Mouse (Mus musculus): ENCODE data around the gene Fap. TPM values are rescaled to one million over a fixed set of nuclear protein-coding genes. Genes with fewer than 3 reads are reported as not detected.

Gene Fap
- polyA plus RNA-seq, 1 experiment from 2014 or later: 1.9 TPM

GRCm38 (mm10) chr2:62495407-62495806, 78.5 kb downstream of the Fap start:
- Histone ChIP-seq H3K9ac (no peak overlapping the region), H3K36me3 (no peaks in the 10 kb centered on the region), H3K4me3 (no peak overlapping the region), H3K9me3 (no peaks in the 10 kb centered on the region), H3K27ac (replicated peaks) (no peak overlapping the region), H3K4me2 (no peak overlapping the region), H3K4me1 (no peaks in the 10 kb centered on the region), H3K27me3 (replicated peaks) (no peaks in the 10 kb centered on the region)
- no peak for ATAC-seq (ENCODE audit: extremely low read depth, insufficient number of reproducible peaks, low FRiP score, low TSS enrichment)
- WGBS: 47% methylated on average over 4 of the region's 4 CpGs

- H3K4me1 ChIP-seq: no peaks in the 10 kb centered on the region
- no peaks in the 10 kb centered on the region for H3K36me3 ChIP-seq
- H3K9ac ChIP-seq: no peak overlapping the region
- H3K9me3 ChIP-seq: no peaks in the 10 kb centered on the region
- H3K27ac ChIP-seq (replicated peaks): no peak overlapping the region
- H3K4me2 ChIP-seq: no peak overlapping the region
- H3K27me3 ChIP-seq (replicated peaks): no peaks in the 10 kb centered on the region
- no peak overlapping the region for H3K4me3 ChIP-seq
- no peak for ATAC-seq (ENCODE audit: extremely low read depth, insufficient number of reproducible peaks, low FRiP score, low TSS enrichment)
- WGBS: 79% methylated on average over 6 of the region's 6 CpGs
These were observed 84.0 kb downstream of the Fap start for GRCm38 (mm10) chr2:62489832-62490231.

- 75% methylated on average over 3 of the region's 3 CpGs for WGBS
- no peak overlapping the region for H3K27ac ChIP-seq (replicated peaks)
- no peaks in the 10 kb centered on the region for H3K4me1 ChIP-seq
- H3K4me3 ChIP-seq: no peak overlapping the region
- H3K4me2 ChIP-seq: no peak overlapping the region
- ATAC-seq (ENCODE audit: extremely low read depth, insufficient number of reproducible peaks, low FRiP score, low TSS enrichment): no peak
- no peak overlapping the region for H3K9ac ChIP-seq
- no peaks in the 10 kb centered on the region for H3K36me3 ChIP-seq
- no peaks in the 10 kb centered on the region for H3K27me3 ChIP-seq (replicated peaks)
- no peaks in the 10 kb centered on the region for H3K9me3 ChIP-seq
These were observed 89.0 kb downstream of the Fap start for GRCm38 (mm10) chr2:62484906-62485305.

GRCm38 (mm10) chr2:62483550-62483949, 90.3 kb downstream of the Fap start, which contains the start of gene Gcg:
TSS of gene Gcg (minus strand) at chr2:62483650.
- Histone ChIP-seq H3K4me1 (no peaks in the 10 kb centered on the region), H3K27me3 (replicated peaks) (no peaks in the 10 kb centered on the region), H3K27ac (replicated peaks) (no peak within 1 kb of the TSS), H3K9ac (no peak within 1 kb of the TSS), H3K4me3 (no peak within 1 kb of the TSS), H3K9me3 (no peaks in the 10 kb centered on the region), H3K4me2 (no peak within 1 kb of the TSS), H3K36me3 (no peaks in the 10 kb centered on the region)
- 86% methylated on average over 9 of the region's 9 CpGs for WGBS
- no peak for ATAC-seq (ENCODE audit: extremely low read depth, insufficient number of reproducible peaks, low FRiP score, low TSS enrichment)

- Histone ChIP-seq H3K27ac (replicated peaks) (no peak overlapping the region), H3K4me3 (no peak overlapping the region), H3K27me3 (replicated peaks) (no peaks in the 10 kb centered on the region), H3K36me3 (no peaks in the 10 kb centered on the region), H3K4me1 (no peaks in the 10 kb centered on the region), H3K4me2 (no peak overlapping the region), H3K9me3 (no peaks in the 10 kb centered on the region), H3K9ac (no peak overlapping the region)
- WGBS: 65% methylated on average over 9 of the region's 9 CpGs
- ATAC-seq (ENCODE audit: extremely low read depth, insufficient number of reproducible peaks, low FRiP score, low TSS enrichment): no peak
These were observed 93.3 kb downstream of the Fap start for GRCm38 (mm10) chr2:62480285-62481198.

- no peak for ATAC-seq (ENCODE audit: extremely low read depth, insufficient number of reproducible peaks, low FRiP score, low TSS enrichment)
- WGBS: 72% methylated on average over 9 of the region's 9 CpGs
- Histone ChIP-seq H3K9me3 (no peaks in the 10 kb centered on the region), H3K9ac (no peak overlapping the region), H3K4me2 (0 out of 2 replicates have a peak overlapping the region, but pooled peaks have one; percentile 2), H3K27ac (replicated peaks) (no peak overlapping the region), H3K4me3 (no peak overlapping the region), H3K27me3 (replicated peaks) (no peaks in the 10 kb centered on the region), H3K36me3 (no peaks in the 10 kb centered on the region), H3K4me1 (no peaks in the 10 kb centered on the region)
These were observed 104.3 kb downstream of the Fap start for GRCm38 (mm10) chr2:62469551-62469950.

- Histone ChIP-seq H3K9me3 (no peaks in the 10 kb centered on the region), H3K4me2 (no peak overlapping the region), H3K27me3 (replicated peaks) (peaks cover 7% of the 10 kb centered on the region; the same call in 1 of the 2 replicates), H3K9ac (no peak overlapping the region), H3K4me1 (no peaks in the 10 kb centered on the region), H3K27ac (replicated peaks) (no peak overlapping the region), H3K36me3 (no peaks in the 10 kb centered on the region), H3K4me3 (no peak overlapping the region)
- ATAC-seq (ENCODE audit: extremely low read depth, insufficient number of reproducible peaks, low FRiP score, low TSS enrichment): no peak
- 66% methylated on average over 2 of the region's 2 CpGs for WGBS
These were observed 110.6 kb downstream of the Fap start for GRCm38 (mm10) chr2:62463287-62463686.

GRCm38 (mm10) chr2:62462174-62462573, 111.7 kb downstream of the Fap start:
- Histone ChIP-seq H3K4me1 (no peaks in the 10 kb centered on the region), H3K27me3 (replicated peaks) (peaks cover 7% of the 10 kb centered on the region; the same call in 1 of the 2 replicates), H3K27ac (replicated peaks) (no peak overlapping the region), H3K9me3 (no peaks in the 10 kb centered on the region), H3K36me3 (no peaks in the 10 kb centered on the region), H3K9ac (no peak overlapping the region), H3K4me3 (no peak overlapping the region), H3K4me2 (no peak overlapping the region)
- ATAC-seq (ENCODE audit: extremely low read depth, insufficient number of reproducible peaks, low FRiP score, low TSS enrichment): no peak
- WGBS: 65% methylated on average over 2 of the region's 2 CpGs

- WGBS: 82% methylated on average over 12 of the region's 12 CpGs
These were observed 112.9 kb downstream of the Fap start for GRCm38 (mm10) chr2:62460815-62461450.

GRCm38 (mm10) chr2:62460231-62460710, 113.6 kb downstream of the Fap start:
- Histone ChIP-seq H3K9ac (no peak overlapping the region), H3K4me2 (no peak overlapping the region), H3K4me1 (no peaks in the 10 kb centered on the region), H3K36me3 (no peaks in the 10 kb centered on the region), H3K27me3 (replicated peaks) (peaks cover 7% of the 10 kb centered on the region; the same call in 1 of the 2 replicates), H3K4me3 (no peak overlapping the region), H3K27ac (replicated peaks) (no peak overlapping the region), H3K9me3 (no peaks in the 10 kb centered on the region)
- ATAC-seq (ENCODE audit: extremely low read depth, insufficient number of reproducible peaks, low FRiP score, low TSS enrichment): no peak
- WGBS: 70% methylated on average over 7 of the region's 7 CpGs

More at GRCm38 (mm10) chr2:62460815-62461450, 112.9 kb downstream of the Fap start:
- Histone ChIP-seq H3K27me3 (replicated peaks) (peaks cover 7% of the 10 kb centered on the region; the same call in 1 of the 2 replicates), H3K27ac (replicated peaks) (no peak overlapping the region), H3K4me3 (no peak overlapping the region), H3K4me2 (no peak overlapping the region), H3K36me3 (no peaks in the 10 kb centered on the region), H3K9me3 (no peaks in the 10 kb centered on the region), H3K4me1 (no peaks in the 10 kb centered on the region), H3K9ac (no peak overlapping the region)
- ATAC-seq (ENCODE audit: extremely low read depth, insufficient number of reproducible peaks, low FRiP score, low TSS enrichment): no peak

Measured in heart, embryonic 13.5 days (tissue).